Mouse (Mus musculus) duodenum, adult 2 months (tissue): ENCODE results near the gene Gpsm1. TPM values are rescaled to one million over a fixed set of nuclear protein-coding genes. Genes with fewer than 3 reads are reported as not detected.

Experiments
- polyA plus RNA-seq: library from polyadenylated mRNA; depleted of rRNA; stranded (reverse); fragments of >200 nt; gene quantifications from 2 replicates; pipeline ENCODE4 v1.2.3, GENCODE M21; 2012; ENCODE audit warnings: low replicate concordance; rRNA removed

Gene Gpsm1
- 8.5 and 9.0 TPM in 2 replicates for polyA plus RNA-seq

DNA sequence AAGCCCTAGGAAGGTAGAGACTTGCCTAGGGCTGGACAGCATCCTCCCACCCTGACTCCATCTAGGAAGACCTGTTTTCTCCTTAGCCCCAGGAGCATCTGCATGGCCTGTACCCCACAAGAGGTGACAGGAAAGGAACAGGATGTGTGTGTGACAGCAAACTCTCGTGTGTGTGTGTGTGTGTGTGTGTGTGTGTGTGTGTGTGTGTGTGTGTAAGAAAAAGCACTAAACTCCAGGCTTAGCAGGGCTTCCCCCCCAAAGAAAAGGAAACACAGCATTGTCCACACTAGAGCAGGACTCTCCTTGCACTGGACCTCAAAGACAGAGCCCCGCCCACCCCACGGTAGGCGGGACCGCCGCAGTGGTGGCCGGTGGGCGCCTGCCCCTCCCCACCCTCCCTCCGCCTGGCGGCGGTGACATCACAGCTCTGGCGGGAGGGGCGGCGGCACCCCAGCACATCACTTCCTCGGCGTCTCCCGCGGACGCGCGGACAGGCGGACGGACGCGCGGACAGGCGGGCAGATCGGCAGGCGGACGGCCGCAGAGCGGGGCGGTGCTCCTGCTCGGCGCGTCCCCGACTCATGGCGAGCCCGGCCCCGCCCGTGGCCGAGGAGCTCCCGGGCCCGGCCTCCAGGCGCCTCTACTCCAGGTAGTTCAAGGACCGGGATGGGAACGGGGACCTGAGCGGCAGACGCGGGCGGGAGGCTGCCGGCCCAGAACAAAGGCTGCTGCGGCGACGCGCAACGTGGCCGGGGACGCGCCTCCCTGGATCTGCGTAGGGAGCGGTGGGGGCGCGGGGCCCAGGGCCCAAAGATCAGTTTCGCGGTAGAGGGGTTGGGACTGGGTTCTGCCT lies at the start of gene Gpsm1:
Gene Gpsm1 (plus strand): TSS at position 444 of the 853 bp plus-strand sequence.

DNA sequence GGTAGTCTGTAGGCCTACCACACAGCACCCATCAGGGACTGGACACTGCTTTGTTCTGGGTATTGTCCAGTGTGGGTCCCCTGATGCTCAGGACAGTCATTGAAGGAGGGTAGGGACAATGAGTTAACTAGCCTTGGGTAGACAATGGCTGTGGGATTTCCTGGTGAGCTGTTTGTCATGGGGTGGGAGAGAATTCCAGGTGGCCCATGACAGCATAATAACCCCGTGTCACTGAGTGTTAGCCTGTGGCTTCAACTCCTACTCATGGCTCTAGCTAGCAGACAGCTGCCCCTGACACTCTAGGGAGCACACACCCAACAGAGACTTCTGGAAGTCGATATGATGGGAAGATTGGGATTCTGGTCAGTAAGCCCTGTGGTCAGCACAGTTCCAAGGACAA lies 20.9 kb upstream of the Gpsm1 start, which contains the start of gene Ccdc187:
Gene Ccdc187 (minus strand): TSS at position 101 of the 400 bp plus-strand sequence.

DNA sequence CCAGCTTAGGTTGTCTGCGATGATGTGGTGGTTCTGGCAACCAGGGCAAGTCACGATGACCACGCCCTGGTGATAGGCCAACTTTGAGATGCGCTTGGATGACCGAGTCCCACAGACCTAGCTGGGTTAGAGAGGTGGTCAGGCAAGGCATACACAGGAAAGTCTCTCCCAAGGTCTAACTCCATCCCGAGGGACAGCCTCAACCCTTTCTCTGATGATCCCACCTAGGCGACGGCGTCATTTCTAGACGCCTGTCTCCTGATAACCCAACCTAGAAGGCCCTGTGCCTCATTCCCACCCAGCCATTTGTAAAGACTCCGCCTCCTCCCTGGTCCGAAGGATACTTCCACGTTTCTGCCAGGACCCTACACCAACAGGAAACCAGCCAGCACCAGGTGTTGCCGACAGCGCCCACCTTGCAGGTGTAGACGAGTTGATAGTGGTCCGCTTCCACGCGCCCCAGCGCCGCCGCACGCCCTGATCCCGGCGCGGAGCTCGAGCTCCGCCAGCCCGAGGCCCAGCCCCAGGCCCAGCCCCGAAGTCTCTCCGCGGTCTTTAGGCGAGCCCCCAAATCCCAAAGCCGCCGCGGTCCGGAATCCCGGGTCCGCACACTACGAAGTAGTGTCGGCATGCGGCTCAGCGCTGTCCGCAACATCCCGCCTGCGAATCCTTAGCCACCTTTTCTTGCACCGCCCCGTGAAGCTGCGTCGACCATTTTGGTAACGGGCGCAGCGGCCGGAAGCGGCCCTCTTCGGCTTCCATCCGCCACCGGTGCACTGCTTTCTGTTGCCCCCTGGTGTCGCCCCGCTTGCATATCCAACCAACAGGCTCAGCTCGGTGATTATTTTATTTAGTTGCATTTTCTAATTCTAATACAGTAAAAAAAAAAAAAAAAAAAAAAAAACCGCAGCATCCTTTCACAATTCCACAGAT lies 36.3 kb downstream of the Gpsm1 start, which contains the start of gene Dnlz:
Gene Dnlz (minus strand): TSS at position 753 of the 933 bp plus-strand sequence.

DNA sequence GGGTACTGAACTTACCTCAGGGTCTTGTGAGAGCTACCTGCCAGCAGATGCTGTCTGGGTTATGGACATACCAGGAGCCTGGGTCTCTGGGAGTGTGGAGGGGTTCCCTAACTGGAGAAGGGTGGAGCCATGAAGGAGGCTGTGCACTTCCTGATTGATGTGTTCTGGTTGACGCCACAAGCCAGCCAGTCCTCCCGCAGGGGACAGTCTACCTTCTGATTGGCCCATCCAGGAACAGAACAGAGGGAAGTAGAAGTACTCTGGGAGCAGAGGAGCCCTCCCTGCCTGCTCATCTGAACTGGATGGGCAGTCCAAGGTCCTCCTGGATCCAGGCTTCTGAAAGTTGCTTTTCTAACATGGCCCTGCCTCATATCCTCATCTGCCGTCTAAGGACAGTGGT lies 45.5 kb downstream of the Gpsm1 start, which contains the start of gene Card9:
Gene Card9 (minus strand): TSS at position 147 of the 400 bp plus-strand sequence.

DNA sequence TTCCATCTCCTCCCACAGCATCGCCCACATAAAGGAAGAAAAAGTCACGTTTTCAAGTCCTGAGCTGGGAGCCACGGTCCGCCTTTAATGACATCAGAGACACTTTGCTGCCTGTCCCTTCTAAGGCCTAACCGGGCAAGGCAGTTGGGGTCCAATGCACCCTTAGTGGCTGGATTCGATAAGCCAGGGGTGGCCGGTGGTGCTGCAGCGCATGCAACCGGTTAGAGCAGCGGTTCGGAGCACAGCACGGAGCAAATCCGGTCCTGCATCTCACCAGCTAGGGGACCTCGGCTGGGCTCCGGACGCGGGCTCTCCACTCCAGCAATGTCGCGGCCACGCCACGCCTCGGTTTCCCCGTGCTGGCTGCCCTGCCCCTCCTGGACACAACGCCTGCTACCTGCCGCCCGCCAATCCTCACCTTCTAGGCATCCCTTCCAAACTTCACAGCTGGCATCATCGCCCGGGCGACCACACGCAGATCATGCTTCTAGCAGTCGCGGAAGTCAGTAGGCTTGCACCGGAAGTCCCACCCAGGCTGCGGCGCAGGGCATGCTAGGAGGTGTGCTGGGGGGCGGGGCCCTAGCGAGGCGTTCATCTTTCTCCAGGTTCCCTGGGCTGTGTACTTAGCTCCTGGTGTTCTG lies 64.9 kb downstream of the Gpsm1 start, which contains the start of gene Snapc4:
Gene Snapc4 (minus strand): TSS at position 523 of the 641 bp plus-strand sequence.

DNA sequence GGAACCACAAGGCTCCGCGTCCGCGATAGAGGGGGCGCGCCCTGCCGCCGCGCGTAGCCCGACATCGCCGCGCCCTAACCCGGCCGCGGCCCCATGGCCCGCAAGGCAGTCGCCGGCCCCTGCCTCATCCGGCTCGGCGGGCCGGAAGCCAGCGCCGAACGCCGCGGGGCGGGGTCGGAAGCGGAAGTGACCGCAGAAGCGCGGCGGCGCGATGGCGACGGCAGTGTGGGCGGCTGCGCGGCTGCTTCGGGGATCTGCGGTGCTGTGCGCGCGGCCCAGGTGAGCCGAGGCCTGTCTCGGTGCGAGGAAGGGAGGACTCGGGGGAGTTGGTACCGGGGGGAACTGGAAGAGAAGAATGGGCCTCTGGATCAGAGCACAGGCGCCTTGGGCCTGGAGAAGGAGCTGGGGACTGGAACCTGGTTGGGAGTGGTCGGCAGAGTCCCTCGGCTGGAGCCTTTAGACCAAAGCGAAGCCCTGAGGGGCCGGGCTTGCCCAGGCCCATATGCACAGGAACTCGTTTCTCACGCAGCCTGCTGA lies 73.9 kb downstream of the Gpsm1 start, which contains the start of the genes Entr1 and Pmpca:
Gene Entr1 (minus strand): TSS at position 163 of the 537 bp plus-strand sequence.
Gene Pmpca (plus strand): TSS at position 186 of the 537 bp plus-strand sequence.

Other genes with a start within 250 kb of the Gpsm1 start
- 35.6 and 37.9 TPM in 2 replicates for gene Nacc2, start 192.3 kb upstream of the Gpsm1 start, polyA plus RNA-seq
- gene Lhx3, start 107.2 kb upstream of the Gpsm1 start, polyA plus RNA-seq, result 0.05 TPM in 1 of 2 replicates, not detected in the other
- 8.1 and 9.7 TPM in 2 replicates for gene Qsox2, start 78.0 kb upstream of the Gpsm1 start, polyA plus RNA-seq
- gene Ccdc187, start 21.0 kb upstream of the Gpsm1 start, polyA plus RNA-seq, result 0.17 and 0.49 TPM in 2 replicates
- gene Dnlz, start 36.6 kb downstream of the Gpsm1 start, polyA plus RNA-seq, result 20.7 and 26.3 TPM in 2 replicates
- gene Card9, start 45.4 kb downstream of the Gpsm1 start, polyA plus RNA-seq, result 2.8 and 3.7 TPM in 2 replicates
- gene Snapc4, start 65.1 kb downstream of the Gpsm1 start, polyA plus RNA-seq, result 19.9 and 28.1 TPM in 2 replicates
- gene Entr1, start 73.8 kb downstream of the Gpsm1 start, polyA plus RNA-seq, result 46.8 and 50.7 TPM in 2 replicates
- gene Pmpca, start 73.8 kb downstream of the Gpsm1 start, polyA plus RNA-seq, result 11.9 and 37.6 TPM in 2 replicates
- gene Inpp5e, start 93.7 kb downstream of the Gpsm1 start, polyA plus RNA-seq, result 11.2 and 15.5 TPM in 2 replicates
- gene Sec16a, start 129.7 kb downstream of the Gpsm1 start, polyA plus RNA-seq, result 53.8 and 75.0 TPM in 2 replicates
- gene Notch1, start 201.1 kb downstream of the Gpsm1 start, polyA plus RNA-seq, result 10.2 and 14.7 TPM in 2 replicates